Mouse (Mus musculus) limb, embryonic 14.5 days (tissue): Measurements from ENCODE around the gene Rps23. TPM values are rescaled to one million over a fixed set of nuclear protein-coding genes. Genes with fewer than 3 reads are reported as not detected.

Experiments
- ATAC-seq: fragments of 200-750 bp; cut with Nextera tagmentation; 2 replicates; pipeline ENCODE4 v1.8.0; 2017; ENCODE audit warnings: low read depth, moderate number of reproducible peaks, moderate TSS enrichment; ENCODE audit not compliant: low FRiP score
- DNase-seq: peaks from one replicate; pipeline ENCODE4 v3.0.0-alpha.2; 2015; ENCODE audit warnings: low spot score
- H3K27ac ChIP-seq: fragments of 300-500 bp; sonication (generic); replicated peaks from 2 replicates; pipeline ENCODE4 v1.5.1; 2014; ENCODE audit warnings: low read depth, mild to moderate bottlenecking, low read length, moderate library complexity, mixed read lengths
- H3K27me3 ChIP-seq: fragments of 300-500 bp; sonication (generic); 2 replicates; pipeline ENCODE4 v1.6.1; 2014; ENCODE audit warnings: low read length, mixed read lengths; ENCODE audit not compliant: control insufficient read depth, insufficient read depth
- H3K36me3 ChIP-seq: fragments of 300-500 bp; sonication (generic); 2 replicates; pipeline ENCODE4 v1.6.1; 2014; ENCODE audit warnings: mild to moderate bottlenecking, low read length, moderate library complexity, mixed read lengths; ENCODE audit not compliant: control insufficient read depth, insufficient read depth
- H3K4me1 ChIP-seq: fragments of 300-500 bp; sonication (generic); 2 replicates; pipeline ENCODE4 v1.6.1; 2014; ENCODE audit warnings: antibody characterized with exemption, low read length, mixed read lengths; ENCODE audit not compliant: control insufficient read depth, insufficient read depth
- H3K4me2 ChIP-seq: fragments of 300-500 bp; sonication (generic); replicated peaks from 2 replicates; pipeline ENCODE4 v1.6.1; 2014; ENCODE audit warnings: low read depth, mild to moderate bottlenecking, low read length, moderate library complexity; ENCODE audit not compliant: severe bottlenecking
- H3K4me3 ChIP-seq: fragments of 300-500 bp; sonication (generic); replicated peaks from 2 replicates; pipeline ENCODE4 v1.5.1; 2014; ENCODE audit warnings: low read length
- H3K9ac ChIP-seq: fragments of 300-500 bp; sonication (generic); 2 replicates; pipeline ENCODE4 v1.6.1; 2014; ENCODE audit warnings: mild to moderate bottlenecking, low read depth, low read length, moderate library complexity; ENCODE audit not compliant: severe bottlenecking
- H3K9me3 ChIP-seq: fragments of 300-500 bp; sonication (generic); 2 replicates; pipeline ENCODE4 v1.6.1; 2016; ENCODE audit warnings: low read length; ENCODE audit not compliant: control insufficient read depth
- POLR2A ChIP-seq: fragments of 200-500 bp; IDR thresholded peaks from 2 replicates; pipeline ENCODE4 v1.8.0; 2012; ENCODE audit warnings: inconsistent platforms, mild to moderate bottlenecking, moderate library complexity, borderline replicate concordance; ENCODE audit not compliant: insufficient read depth, insufficient read length; ENCODE audit errors: extremely low read depth
- WGBS: fragments of 180-500 bp; shearing (Covaris S2); extraction: QIAGEN DNeasy Blood & Tissue Kit; methylation state at CpG from one replicate; pipeline ENCODE4 v1.1.7; 2014; 5-methylcytosine and 5-hydroxymethylcytosine counted together
- polyA plus RNA-seq, 2 experiments: library from polyadenylated mRNA; depleted of rRNA in 1 of 2; stranded (reverse) in 1 of 2; unstranded in 1 of 2; fragments of >200 nt; fragmentation: Nextera tagmentation in 1 of 2; extraction: Ambion mirVana in 1 of 2; gene quantifications; 2 replicates each; pipeline versions ENCODE4 v1.2.1 to v1.2.3; 2012 to 2014

Rps23 gene
- polyA plus RNA-seq, 2 experiments: 334 to 1,530 TPM

DNA sequence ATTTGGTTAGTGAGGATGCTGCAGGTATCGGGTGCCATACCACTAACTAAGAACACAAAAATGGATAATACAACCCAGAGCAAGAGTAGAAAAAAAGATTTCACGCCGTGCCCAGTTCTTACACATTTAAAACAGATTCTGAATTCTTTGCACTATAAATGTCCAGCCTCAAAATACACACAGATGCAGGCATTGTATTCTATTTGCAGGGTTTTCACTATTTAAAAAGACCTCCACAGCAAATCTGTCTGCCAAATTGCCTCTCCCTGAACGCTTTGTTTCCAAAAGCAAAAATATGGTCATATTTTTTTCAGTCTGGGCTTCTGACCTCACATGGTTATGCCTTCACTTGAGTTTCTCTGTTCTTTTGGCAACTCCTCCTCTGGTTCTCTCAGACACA, 27.9 kb upstream of the Rps23 start:
- H3K4me1 ChIP-seq: no peaks in the 10 kb centered on the region
- H3K36me3 ChIP-seq: no peaks in the 10 kb centered on the region
- H3K27ac ChIP-seq: no peak overlapping the region
- DNase-seq (no peak), ATAC-seq (no peak)
- 82% methylated on average over 4 of the region's 4 CpGs for WGBS
- no peak overlapping the region for H3K4me2 ChIP-seq
- no peak overlapping the region for H3K9ac ChIP-seq
- TF ChIP-seq POLR2A: no peak
- no peak overlapping the region for H3K4me3 ChIP-seq
- no peaks in the 10 kb centered on the region for H3K27me3 ChIP-seq
- H3K9me3 ChIP-seq: no peaks in the 10 kb centered on the region; the same call in 1 of the 2 replicates

- Histone ChIP-seq H3K9me3 (no peaks in the 10 kb centered on the region; the same call in 1 of the 2 replicates), H3K27ac (no peak overlapping the region), H3K27me3 (no peaks in the 10 kb centered on the region), H3K4me1 (no peaks in the 10 kb centered on the region), H3K4me3 (no peak overlapping the region), H3K36me3 (no peaks in the 10 kb centered on the region), H3K9ac (no peak overlapping the region), H3K4me2 (no peak overlapping the region)
- ATAC-seq (no peak), DNase-seq (no peak)
- WGBS: 27% methylated on average over 2 of the region's 2 CpGs
- TF ChIP-seq POLR2A: no peak
Observed at GRCm38 (mm10) chr13:90896098-90896497, 26.7 kb upstream of the Rps23 start.

GRCm38 (mm10) chr13:90896821-90897220, 25.9 kb upstream of the Rps23 start:
- ATAC-seq (no peak), DNase-seq (no peak)
- 89% methylated on average over 12 of the region's 12 CpGs for WGBS
- TF ChIP-seq POLR2A: no peak
- no peak overlapping the region for H3K27ac ChIP-seq
- H3K9me3 ChIP-seq: no peaks in the 10 kb centered on the region; the same call in 1 of the 2 replicates
- no peaks in the 10 kb centered on the region for H3K36me3 ChIP-seq
- no peak overlapping the region for H3K4me3 ChIP-seq
- no peaks in the 10 kb centered on the region for H3K4me1 ChIP-seq
- H3K9ac ChIP-seq: no peak overlapping the region
- H3K27me3 ChIP-seq: no peaks in the 10 kb centered on the region
- H3K4me2 ChIP-seq: no peak overlapping the region

DNA sequence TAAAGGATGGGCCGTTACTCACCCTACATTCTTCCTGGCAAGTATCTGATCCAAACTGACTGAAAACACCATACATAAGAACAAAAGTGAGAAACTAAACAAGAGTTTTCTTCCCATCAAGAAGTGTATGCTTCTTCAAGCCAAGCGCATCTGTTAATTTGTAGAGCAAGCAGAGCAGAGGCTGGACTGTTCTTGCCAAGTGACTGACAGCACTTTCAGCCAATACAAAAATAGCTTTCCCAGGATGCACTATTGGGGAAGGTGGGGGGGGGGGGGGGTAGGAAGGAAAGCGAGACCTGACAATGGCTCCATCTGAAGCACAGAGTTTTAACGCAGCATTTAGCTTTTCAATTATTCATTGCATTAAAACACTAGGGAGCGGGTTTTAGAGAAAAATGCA, 17.6 kb upstream of the Rps23 start, which contains the start of gene Atp6ap1l:
Gene Atp6ap1l (minus strand): TSS at position 180 of the 400 bp plus-strand sequence.
- Histone ChIP-seq H3K27me3 (no peaks in the 10 kb centered on the region), H3K27ac (no peak within 1 kb of the TSS), H3K36me3 (no peaks in the 10 kb centered on the region), H3K4me2 (no peak within 1 kb of the TSS), H3K4me1 (no peaks in the 10 kb centered on the region), H3K9ac (no peak within 1 kb of the TSS), H3K4me3 (no peak within 1 kb of the TSS), H3K9me3 (no peaks in the 10 kb centered on the region)
- 89% methylated on average over 5 of the region's 5 CpGs for WGBS
- ATAC-seq (no peak), DNase-seq (no peak)
- no peak for TF ChIP-seq POLR2A

DNA sequence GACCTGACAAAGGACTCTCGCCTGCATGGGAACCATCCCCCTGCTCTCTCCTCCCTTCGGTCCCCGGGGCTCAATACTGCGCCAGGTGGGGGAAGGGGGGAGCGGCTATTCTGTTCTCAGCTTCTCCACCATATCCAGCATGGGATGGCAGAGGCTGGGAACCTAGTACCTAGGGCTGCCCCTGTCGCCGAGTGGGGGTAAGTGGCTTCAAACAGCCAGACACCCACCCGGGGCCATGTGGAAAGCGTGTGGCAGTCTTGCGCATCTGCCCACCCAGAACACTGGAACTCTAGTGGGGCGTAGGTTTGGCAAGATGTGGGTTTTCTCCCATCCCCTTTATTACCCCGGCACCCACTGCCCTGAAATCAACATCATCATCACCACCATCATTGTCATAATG, 15.4 kb upstream of the Rps23 start:
- Histone ChIP-seq H3K36me3 (no peaks in the 10 kb centered on the region), H3K4me3 (no peak overlapping the region), H3K27me3 (no peaks in the 10 kb centered on the region), H3K4me2 (no peak overlapping the region), H3K4me1 (no peaks in the 10 kb centered on the region), H3K27ac (no peak overlapping the region), H3K9me3 (no peaks in the 10 kb centered on the region), H3K9ac (no peak overlapping the region)
- WGBS: 88% methylated on average over 12 of the region's 12 CpGs
- DNase-seq (no peak), ATAC-seq (no peak)
- no peak for TF ChIP-seq POLR2A
